Mouse (Mus musculus): ENCODE results near the gene Vmn2r63. TPM values are rescaled to one million over a fixed set of nuclear protein-coding genes. Genes with fewer than 3 reads are reported as not detected.
"Not testable (repeated sequence)": the region's sequence is repeated elsewhere in the genome, so short reads cannot be mapped to it uniquely, and the experiment has no call there.

Vmn2r63 gene
- total RNA-seq (2021): not detected
- long read RNA-seq, experiment 1: 0 reads
- long read RNA-seq, experiment 2: 0 reads

GRCm38 (mm10) chr7:42933722-42934121, at the start of gene Vmn2r63:
Gene Vmn2r63 (minus strand): TSS chr7:42933822.
- not testable (repeated sequence) for DNase-seq (ENCODE audit: low spot score)

GRCm38 (mm10) chr7:42980739-42981138, 47.1 kb upstream of the Vmn2r63 start:
- DNase-seq (ENCODE audit: low spot score): no peak

- DNase-seq (ENCODE audit: low spot score): no peak
Measured at GRCm38 (mm10) chr7:42980098-42980497, 46.5 kb upstream of the Vmn2r63 start.

GRCm38 (mm10) chr7:42965246-42965645, 31.6 kb upstream of the Vmn2r63 start:
- no peak for DNase-seq (ENCODE audit: low spot score)

- not testable (repeated sequence) for DNase-seq (ENCODE audit: low spot score)
Measured at GRCm38 (mm10) chr7:42898067-42898466, 35.6 kb downstream of the Vmn2r63 start.

- no peak for DNase-seq (ENCODE audit: low spot score)
Measured at GRCm38 (mm10) chr7:42878090-42878489, 55.5 kb downstream of the Vmn2r63 start.

- not testable (repeated sequence) for DNase-seq (ENCODE audit: low spot score)
Measured at GRCm38 (mm10) chr7:42866801-42867458, 66.7 kb downstream of the Vmn2r63 start, which contains the start of gene Gm2381. Gene Gm2381 (minus strand): TSS chr7:42867234.

Small RNAs within 50 kb of the gene (microRNA-seq; reads per million reads assigned to microRNA genes)
- gene Gm23256: not detected

Other genes with a start within 250 kb of the Vmn2r63 start
- gene Zfp975, start 241.1 kb downstream of the Vmn2r63 start, total RNA-seq (2021): 1 to 10 TPM; 3.7 to 4.5 TPM
- not detected for gene Gm17067, start 206.8 kb downstream of the Vmn2r63 start, total RNA-seq (2021)
- not detected for gene Vmn2r62, start 140.3 kb downstream of the Vmn2r63 start, total RNA-seq (2021)
- gene Gm2381, start 66.6 kb downstream of the Vmn2r63 start, total RNA-seq (2021): not detected
- gene Gm9268, start 84.9 kb upstream of the Vmn2r63 start, total RNA-seq (2021): not detected
- not detected for gene Zfp936, start 180.4 kb upstream of the Vmn2r63 start, total RNA-seq (2021)

Data from gastrocnemius, adult 18-20 months (tissue).